Mouse (Mus musculus) mammary gland, adult 2 months (tissue): Measurements from ENCODE around the gene Aamp. TPM values are rescaled to one million over a fixed set of nuclear protein-coding genes. Genes with fewer than 3 reads are reported as not detected.

Source experiments
- polyA plus RNA-seq: library from polyadenylated mRNA; depleted of rRNA; stranded (reverse); fragments of >200 nt; gene quantifications from 2 replicates; pipeline ENCODE4 v1.2.3, GENCODE M21; 2012; ENCODE audit warnings: low replicate concordance; rRNA removed

The Aamp gene
- 142 and 156 TPM in 2 replicates for polyA plus RNA-seq

GRCm38 (mm10) chr1:74284543-74285160 lies at the start of gene Aamp, which contains the start of gene Pnkd:
Aamp (minus strand) TSS chr1:74284738.
Pnkd (plus strand) TSS chr1:74284930.

DNA sequence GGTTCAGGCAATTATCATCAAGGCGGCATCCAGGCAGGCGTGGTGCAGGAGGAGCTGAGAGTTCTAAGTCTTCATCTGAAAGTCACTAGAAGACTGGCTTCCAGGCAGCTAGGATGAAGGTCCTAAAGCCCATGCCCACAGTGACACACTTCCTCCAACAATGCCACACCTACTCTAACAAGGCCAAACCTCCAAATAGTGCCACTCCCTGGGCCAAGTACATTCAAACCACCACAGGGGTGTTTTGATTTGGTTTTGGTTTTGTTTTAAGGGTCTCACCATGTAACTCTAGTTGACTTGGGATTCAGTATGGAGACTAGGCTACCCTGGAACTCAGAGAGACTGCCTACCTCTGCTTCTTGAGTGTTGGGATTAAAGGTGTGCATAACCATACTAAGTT lies 21.0 kb upstream of the Aamp start, which contains the start of gene Tmbim1:
Gene Tmbim1 (minus strand): TSS at position 101 of the 400 bp plus-strand sequence.

DNA sequence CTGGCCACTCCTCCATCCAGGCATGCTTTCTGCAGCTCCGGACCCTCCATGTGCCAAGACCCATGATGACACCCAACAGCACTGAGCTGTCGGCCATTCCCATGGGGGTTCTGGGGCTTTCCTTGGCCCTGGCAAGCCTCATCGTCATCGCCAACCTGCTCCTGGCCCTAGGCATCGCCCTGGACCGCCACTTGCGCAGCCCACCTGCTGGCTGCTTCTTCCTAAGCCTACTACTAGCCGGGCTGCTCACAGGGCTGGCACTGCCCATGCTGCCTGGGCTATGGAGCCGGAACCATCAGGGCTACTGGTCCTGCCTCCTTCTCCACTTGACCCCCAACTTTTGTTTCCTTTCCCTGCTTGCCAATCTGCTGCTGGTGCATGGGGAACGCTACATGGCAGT lies 6.0 kb downstream of the Aamp start, which contains the start of gene Gpbar1:
Gene Gpbar1 (plus strand): TSS at position 13 of the 400 bp plus-strand sequence.

DNA sequence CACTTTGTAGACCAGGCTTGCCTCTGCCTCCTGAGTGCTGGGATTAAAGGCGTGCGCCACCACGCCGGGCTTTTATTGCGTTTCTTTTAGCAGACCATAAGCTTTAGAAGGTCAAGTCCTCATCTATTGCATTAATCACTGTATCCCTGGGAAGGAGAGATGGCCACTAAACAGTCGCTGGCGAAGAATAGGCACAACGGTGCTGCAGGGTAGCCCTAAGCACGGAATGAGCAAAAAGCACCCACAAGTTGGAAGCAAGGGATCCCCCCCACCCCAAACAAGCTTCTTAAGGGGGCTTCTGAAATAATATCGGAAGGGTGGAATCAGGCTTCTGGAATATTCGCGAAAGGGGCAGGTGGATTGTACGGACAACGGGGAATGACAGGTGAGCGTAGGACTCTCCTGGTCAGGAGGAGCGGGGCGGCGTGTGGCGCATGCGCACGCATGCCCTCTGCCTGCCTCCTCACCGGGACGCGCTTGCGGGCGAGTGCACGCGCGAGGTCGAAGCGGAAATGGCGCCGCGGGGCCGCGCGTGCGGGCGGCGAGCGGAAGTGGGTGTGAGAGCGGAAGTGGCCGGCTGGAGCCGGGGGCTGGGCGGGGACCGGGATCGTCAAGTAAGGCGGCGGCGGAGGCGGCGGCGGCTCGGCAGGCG lies 48.5 kb downstream of the Aamp start, which contains the start of gene Arpc2:
Gene Arpc2 (plus strand): TSS at position 147 of the 652 bp plus-strand sequence.

Other genes starting within 250 kb of the Aamp start
- 262 and 426 TPM in 2 replicates for gene Tns1, start 160.3 kb downstream of the Aamp start, polyA plus RNA-seq
- 1.2 TPM in 2 replicates for gene Rufy4, start 159.2 kb downstream of the Aamp start, polyA plus RNA-seq
- 2.5 and 2.8 TPM in 2 replicates for gene Cxcr2, start 130.7 kb downstream of the Aamp start, polyA plus RNA-seq
- gene Cxcr1, start 90.1 kb downstream of the Aamp start, polyA plus RNA-seq: 0.31 TPM in 1 of 2 replicates, not detected in the other
- 155 and 228 TPM in 2 replicates for gene Arpc2, start 48.7 kb downstream of the Aamp start, polyA plus RNA-seq
- gene Gpbar1, start 6.2 kb downstream of the Aamp start, polyA plus RNA-seq: 0.20 and 0.29 TPM in 2 replicates
- gene Pnkd, start 192 bp upstream of the Aamp start, polyA plus RNA-seq: 65.3 and 71.6 TPM in 2 replicates
- 326 and 387 TPM in 2 replicates for gene Tmbim1, start 20.9 kb upstream of the Aamp start, polyA plus RNA-seq
- 0.43 and 0.66 TPM in 2 replicates for gene Catip, start 77.4 kb upstream of the Aamp start, polyA plus RNA-seq
- 78.2 and 92.6 TPM in 2 replicates for gene Slc11a1, start 90.5 kb upstream of the Aamp start, polyA plus RNA-seq
- 175 and 185 TPM in 2 replicates for gene Ctdsp1, start 106.8 kb upstream of the Aamp start, polyA plus RNA-seq
- gene Vil1, start 124.6 kb upstream of the Aamp start, polyA plus RNA-seq: 0.17 and 0.19 TPM in 2 replicates
- 14.1 and 28.1 TPM in 2 replicates for gene Cnot9, start 221.3 kb upstream of the Aamp start, polyA plus RNA-seq